Mouse (Mus musculus) liver, embryonic 12.5 days (tissue): ENCODE data around the gene 2410131K14Rik. TPM values are rescaled to one million over a fixed set of nuclear protein-coding genes. Genes with fewer than 3 reads are reported as not detected.

Experiments used
- polyA plus RNA-seq: library from polyadenylated mRNA; unstranded; fragments of >200 nt; fragmentation: Nextera tagmentation; extraction: Ambion mirVana; gene quantifications from 2 replicates; pipeline ENCODE4 v1.2.1, GENCODE M21; 2016

2410131K14Rik gene
- polyA plus RNA-seq, 1 experiment from 2014 or later: 2.3 TPM

Other genes starting within 250 kb of the 2410131K14Rik start
- 1.5 and 2.0 TPM in 2 replicates for gene Tesc, start 217.5 kb upstream of the 2410131K14Rik start, polyA plus RNA-seq
- 23.1 and 24.4 TPM in 2 replicates for gene Fbxw8, start 89.8 kb upstream of the 2410131K14Rik start, polyA plus RNA-seq
- 0.04 TPM in 1 of 2 replicates, not detected in the other for gene Hrk, start 80.6 kb upstream of the 2410131K14Rik start, polyA plus RNA-seq
- 0.52 and 0.54 TPM in 2 replicates for gene Rnft2, start 111 bp upstream of the 2410131K14Rik start, polyA plus RNA-seq